Mouse (Mus musculus): ENCODE measurements at regions not wholly inside any gene's neighbourhood (a gene's known extent, or its start where the extent isn't known, plus 50 kb on each side); places are given as distances from the start of the nearest gene placed in this dataset.
"Not testable (repeated sequence)": the region's sequence is repeated elsewhere in the genome, so short reads cannot be mapped to it uniquely, and the experiment has no call there.

- Histone ChIP-seq H3K36me3 (ENCODE audit: control insufficient read depth, insufficient read depth, low read length, poor library complexity, severe bottlenecking) (no peaks in the 10 kb centered on the region), H3K4me1 (ENCODE audit: control insufficient read depth, insufficient read depth, low read length) (no peaks in the 10 kb centered on the region), H3K27ac (ENCODE audit: insufficient read depth, low read length) (no peak overlapping the region), H3K27me3 (ENCODE audit: control insufficient read depth, insufficient read depth, low read length, poor library complexity, severe bottlenecking) (no peaks in the 10 kb centered on the region), H3K4me3 (ENCODE audit: low read depth, low read length) (no peak overlapping the region), H3K9ac (ENCODE audit: low read depth, poor library complexity, severe bottlenecking) (no peak overlapping the region), H3K9me3 (replicated peaks; ENCODE audit: control insufficient read depth, insufficient read depth, low read length, poor library complexity, severe bottlenecking) (no peaks in the 10 kb centered on the region)
- TF ChIP-seq POLR2A (IDR thresholded peaks at IDR 0.05; ENCODE audit: insufficient read depth, low read length) (no peak), EP300 (IDR thresholded peaks at IDR 0.05; ENCODE audit: insufficient read depth, low read depth, low read length) (no peak), CTCF (IDR thresholded peaks at IDR 0.05; ENCODE audit: low read depth, low read length) (no peak)
Measured at GRCm38 (mm10) chr16:20936722-20937121, 202.4 kb upstream of the Thpo start.

GRCm38 (mm10) chr16:20934846-20935245 lies 200.5 kb upstream of the Thpo start:
- not testable (repeated sequence) for H3K36me3 ChIP-seq (ENCODE audit: control insufficient read depth, insufficient read depth, low read length, poor library complexity, severe bottlenecking); H3K9me3 ChIP-seq (replicated peaks; ENCODE audit: control insufficient read depth, insufficient read depth, low read length, poor library complexity, severe bottlenecking); H3K4me3 ChIP-seq (ENCODE audit: low read depth, low read length); H3K27ac ChIP-seq (ENCODE audit: insufficient read depth, low read length); H3K27me3 ChIP-seq (ENCODE audit: control insufficient read depth, insufficient read depth, low read length, poor library complexity, severe bottlenecking); H3K4me1 ChIP-seq (ENCODE audit: control insufficient read depth, insufficient read depth, low read length); H3K9ac ChIP-seq (ENCODE audit: low read depth, poor library complexity, severe bottlenecking)

- H3K4me3 ChIP-seq (ENCODE audit: low read depth, low read length); H3K9me3 ChIP-seq (replicated peaks; ENCODE audit: control insufficient read depth, insufficient read depth, low read length, poor library complexity, severe bottlenecking); H3K27me3 ChIP-seq (ENCODE audit: control insufficient read depth, insufficient read depth, low read length, poor library complexity, severe bottlenecking); H3K27ac ChIP-seq (ENCODE audit: insufficient read depth, low read length); H3K36me3 ChIP-seq (ENCODE audit: control insufficient read depth, insufficient read depth, low read length, poor library complexity, severe bottlenecking); H3K4me1 ChIP-seq (ENCODE audit: control insufficient read depth, insufficient read depth, low read length); H3K9ac ChIP-seq (ENCODE audit: low read depth, poor library complexity, severe bottlenecking): not testable (repeated sequence)
Measured at GRCm38 (mm10) chr16:20930003-20930402, 195.7 kb upstream of the Thpo start.

DNA sequence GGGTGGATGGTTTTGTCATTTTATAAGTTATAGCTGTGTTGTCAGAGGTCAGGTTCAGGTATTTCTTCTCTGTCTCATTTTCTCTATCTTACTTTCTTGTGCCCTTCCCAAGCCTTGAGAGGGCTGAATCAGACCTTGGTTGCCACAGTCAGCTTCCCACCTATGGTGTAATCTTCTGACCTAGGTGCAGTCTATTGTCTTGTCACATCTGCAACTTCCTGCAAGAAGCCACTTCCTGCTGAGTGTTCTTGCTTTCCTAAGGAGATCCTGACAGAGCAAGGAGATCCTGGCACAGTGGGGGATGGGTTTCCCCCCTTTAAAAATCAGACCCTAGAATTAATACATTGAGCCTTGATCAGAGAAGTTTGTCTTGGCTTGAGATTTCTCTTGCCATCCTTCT lies 191.5 kb upstream of the Thpo start:
- H3K9me3 ChIP-seq (replicated peaks; ENCODE audit: control insufficient read depth, insufficient read depth, low read length, poor library complexity, severe bottlenecking); H3K27me3 ChIP-seq (ENCODE audit: control insufficient read depth, insufficient read depth, low read length, poor library complexity, severe bottlenecking); H3K9ac ChIP-seq (ENCODE audit: low read depth, poor library complexity, severe bottlenecking); H3K4me3 ChIP-seq (ENCODE audit: low read depth, low read length); H3K36me3 ChIP-seq (ENCODE audit: control insufficient read depth, insufficient read depth, low read length, poor library complexity, severe bottlenecking); H3K4me1 ChIP-seq (ENCODE audit: control insufficient read depth, insufficient read depth, low read length); H3K27ac ChIP-seq (ENCODE audit: insufficient read depth, low read length): not testable (repeated sequence)

- TF ChIP-seq EP300 (IDR thresholded peaks at IDR 0.05; ENCODE audit: insufficient read depth, low read depth, low read length), result 0 out of 2 replicates have a peak, but pooled peaks have one; percentile 16
- not testable (repeated sequence) for H3K27ac ChIP-seq (ENCODE audit: insufficient read depth, low read length); H3K9ac ChIP-seq (ENCODE audit: low read depth, poor library complexity, severe bottlenecking); H3K4me1 ChIP-seq (ENCODE audit: control insufficient read depth, insufficient read depth, low read length); H3K9me3 ChIP-seq (replicated peaks; ENCODE audit: control insufficient read depth, insufficient read depth, low read length, poor library complexity, severe bottlenecking); H3K27me3 ChIP-seq (ENCODE audit: control insufficient read depth, insufficient read depth, low read length, poor library complexity, severe bottlenecking); H3K4me3 ChIP-seq (ENCODE audit: low read depth, low read length); H3K36me3 ChIP-seq (ENCODE audit: control insufficient read depth, insufficient read depth, low read length, poor library complexity, severe bottlenecking)
Measured at GRCm38 (mm10) chr16:20910864-20911263, 176.6 kb upstream of the Thpo start.

DNA sequence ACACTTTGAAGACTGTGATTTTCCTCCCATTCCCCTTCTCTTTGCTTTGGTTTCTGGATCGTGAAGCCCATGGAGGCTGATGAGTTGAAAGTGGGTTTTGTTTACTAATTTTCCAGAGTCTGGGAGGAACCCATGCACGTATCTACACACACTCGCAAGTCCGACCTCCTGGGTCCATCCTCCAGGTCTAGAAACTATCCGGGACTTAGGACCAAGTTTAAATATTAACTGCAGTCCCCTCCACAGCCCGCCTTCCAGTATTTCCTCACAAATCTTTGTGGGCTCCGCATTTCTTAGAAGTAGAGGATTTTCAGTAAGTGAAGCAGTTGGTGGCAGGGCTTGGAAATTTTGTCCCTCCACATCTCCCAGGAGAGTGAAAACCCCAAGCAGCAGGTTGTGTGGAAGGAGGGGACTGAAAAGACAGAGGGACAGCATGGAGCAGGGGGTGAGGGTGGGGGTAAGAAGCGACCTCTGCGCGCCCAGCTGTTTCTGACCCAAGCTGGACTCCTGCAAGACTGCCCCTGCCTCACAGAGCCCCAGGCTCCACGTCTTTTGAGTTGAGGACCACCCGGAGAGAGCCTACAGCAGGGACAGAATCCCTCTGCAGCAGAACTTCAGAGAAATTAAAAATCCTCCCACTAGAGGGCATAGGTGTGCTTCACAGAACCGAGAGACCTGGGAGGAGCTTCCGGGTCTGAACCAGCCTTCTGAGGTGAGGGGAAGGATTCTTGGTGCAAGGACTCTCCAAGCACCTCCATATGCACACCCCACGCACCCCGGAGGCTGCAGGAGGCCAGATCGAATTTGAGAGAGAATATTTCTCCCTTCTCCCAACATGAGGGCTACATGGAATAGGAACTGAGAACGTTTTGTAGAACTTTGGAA lies 174.4 kb upstream of the Thpo start:
- H3K9ac ChIP-seq (ENCODE audit: low read depth, poor library complexity, severe bottlenecking); H3K36me3 ChIP-seq (ENCODE audit: control insufficient read depth, insufficient read depth, low read length, poor library complexity, severe bottlenecking); H3K27me3 ChIP-seq (ENCODE audit: control insufficient read depth, insufficient read depth, low read length, poor library complexity, severe bottlenecking); H3K9me3 ChIP-seq (replicated peaks; ENCODE audit: control insufficient read depth, insufficient read depth, low read length, poor library complexity, severe bottlenecking); H3K4me3 ChIP-seq (ENCODE audit: low read depth, low read length); H3K4me1 ChIP-seq (ENCODE audit: control insufficient read depth, insufficient read depth, low read length); H3K27ac ChIP-seq (ENCODE audit: insufficient read depth, low read length): not testable (repeated sequence)
- TF ChIP-seq CTCF (IDR thresholded peaks at IDR 0.05; ENCODE audit: low read depth, low read length), result peak; percentile 12

GRCm38 (mm10) chr16:20895734-20896133 lies 161.4 kb upstream of the Thpo start:
- H3K9ac ChIP-seq (ENCODE audit: low read depth, poor library complexity, severe bottlenecking), result no peak overlapping the region
- no peak overlapping the region for H3K4me3 ChIP-seq (ENCODE audit: low read depth, low read length)
- H3K27me3 ChIP-seq (ENCODE audit: control insufficient read depth, insufficient read depth, low read length, poor library complexity, severe bottlenecking), result no peaks in the 10 kb centered on the region
- no peak for TF ChIP-seq POLR2A (IDR thresholded peaks at IDR 0.05; ENCODE audit: insufficient read depth, low read length)
- no peak for TF ChIP-seq EP300 (IDR thresholded peaks at IDR 0.05; ENCODE audit: insufficient read depth, low read depth, low read length)
- TF ChIP-seq CTCF (IDR thresholded peaks at IDR 0.05; ENCODE audit: low read depth, low read length), result no peak
- no peak overlapping the region for H3K27ac ChIP-seq (ENCODE audit: insufficient read depth, low read length)
- no peaks in the 10 kb centered on the region for H3K36me3 ChIP-seq (ENCODE audit: control insufficient read depth, insufficient read depth, low read length, poor library complexity, severe bottlenecking)
- no peaks in the 10 kb centered on the region for H3K9me3 ChIP-seq (replicated peaks; ENCODE audit: control insufficient read depth, insufficient read depth, low read length, poor library complexity, severe bottlenecking)
- no peaks in the 10 kb centered on the region for H3K4me1 ChIP-seq (ENCODE audit: control insufficient read depth, insufficient read depth, low read length)

Measured in ES-Bruce4 (cell line).